Mouse (Mus musculus) heart, adult 2 months (tissue): ENCODE measurements at regions not wholly inside any gene's neighbourhood (a gene's known extent, or its start where the extent isn't known, plus 50 kb on each side); places are given as distances from the start of the nearest gene placed in this dataset.
A peak's percentile ranks its signal among the peaks of the same experiment; 100 is the strongest.

Experiments
- DNase-seq, 2 experiments: peaks; one replicate each; pipeline ENCODE4 v3.0.0; 2021
- H3K27ac ChIP-seq: fragments of 200-600 bp; 2 replicates; pipeline ENCODE4 v1.8.1; 2022
- H3K27me3 ChIP-seq: fragments of 200-500 bp; 2 replicates; pipeline ENCODE4 v1.6.1; 2012; ENCODE audit warnings: mild to moderate bottlenecking, low read length, inconsistent platforms, mixed read lengths; ENCODE audit not compliant: control insufficient read depth, insufficient read depth
- H3K36me3 ChIP-seq: fragments of 200-500 bp; 2 replicates; pipeline ENCODE4 v1.6.1; 2012; ENCODE audit warnings: low read length, inconsistent platforms; ENCODE audit not compliant: control insufficient read depth, insufficient read depth
- H3K4me1 ChIP-seq: fragments of 200-500 bp; 2 replicates; pipeline ENCODE4 v1.6.1; 2011; ENCODE audit warnings: low read length; ENCODE audit not compliant: control insufficient read depth, insufficient read depth
- H3K4me3 ChIP-seq: fragments of 200-600 bp; 2 replicates; pipeline ENCODE4 v1.8.1; 2022
- H3K79me2 ChIP-seq: fragments of 200-500 bp; replicated peaks from 2 replicates; pipeline ENCODE4 v1.6.1; 2012; ENCODE audit warnings: mild to moderate bottlenecking, inconsistent platforms, low read length, moderate library complexity, mixed read lengths; ENCODE audit not compliant: control insufficient read depth, insufficient read depth
- H3K9ac ChIP-seq: fragments of 200-500 bp; 2 replicates; pipeline ENCODE4 v1.6.1; 2012; ENCODE audit warnings: low read depth, mild to moderate bottlenecking, control low read depth, inconsistent platforms, low read length, mixed read lengths
- CTCF ChIP-seq: fragments of 200-600 bp; IDR thresholded peaks from 2 replicates; pipeline ENCODE4 v1.8.1; 2022; ENCODE audit warnings: antibody characterized with exemption, mild to moderate bottlenecking, moderate library complexity
- EP300 ChIP-seq: fragments of 200-500 bp; IDR thresholded peaks from 2 replicates; pipeline ENCODE4 v1.6.1; 2011; ENCODE audit warnings: low read depth, low read length, control low read depth; ENCODE audit not compliant: insufficient read depth
- POLR2A ChIP-seq: fragments of 200-500 bp; IDR thresholded peaks from 2 replicates; pipeline ENCODE4 v1.6.1; 2011; ENCODE audit warnings: mild to moderate bottlenecking, low read depth, low read length, control low read depth; ENCODE audit not compliant: insufficient read depth
- WGBS: fragments of 180-500 bp; shearing (Covaris S2); methylation state at CpG from one replicate; pipeline ENCODE4 v1.1.7; 2018; 5-methylcytosine and 5-hydroxymethylcytosine counted together
- intact Hi-C: fragments of 180-260 bp; cut with DNase I; formaldehyde crosslinking; loops from one replicate; pipeline ENCODE4 v1.15.1; 2025

DNA sequence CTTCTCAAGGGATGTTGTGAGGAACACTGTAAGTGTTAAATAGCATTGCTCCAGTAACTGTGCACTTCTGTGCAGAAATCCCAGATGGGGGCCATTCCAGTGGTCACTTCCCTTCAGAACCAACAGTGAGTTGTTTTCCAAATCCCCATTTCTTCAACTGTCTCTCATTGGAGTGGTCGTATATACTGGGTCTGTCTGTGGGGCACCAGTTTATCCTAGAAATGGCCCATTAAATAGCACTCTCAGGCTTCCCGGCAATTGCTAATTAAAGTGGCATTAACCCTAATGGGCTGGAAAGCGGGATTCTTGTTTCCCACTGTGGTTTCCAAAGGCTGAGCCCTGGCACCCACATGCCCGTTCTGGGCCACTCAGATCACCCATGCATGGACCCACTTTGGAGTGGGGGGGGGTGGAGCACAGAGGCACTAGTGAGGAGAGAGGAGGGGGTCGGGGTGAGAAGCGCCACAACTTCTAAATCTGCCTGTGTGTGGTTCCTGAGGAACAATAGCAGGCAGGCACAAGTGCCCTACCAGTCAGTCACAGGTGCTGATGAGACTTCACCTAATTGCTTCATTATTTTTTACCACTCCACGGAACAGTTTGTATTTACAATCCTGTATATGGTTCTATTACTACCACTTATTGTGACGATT is 78.1 kb downstream of the Fam204a start:
- H3K4me1 ChIP-seq: no peaks in the 10 kb centered on the region
- H3K9ac ChIP-seq: no peak overlapping the region
- intact Hi-C loops: loop anchor here (10.0 kb wide), 1 partner anchor 166 kb away; no protein-coding TSS in a partner anchor
- WGBS: 70% methylated on average over 8 of the region's 8 CpGs
- TF ChIP-seq POLR2A (no peak), CTCF (no peak), EP300 (no peak)
- H3K27ac ChIP-seq: no peak overlapping the region
- DNase-seq: no peak
- no peaks in the 10 kb centered on the region for H3K79me2 ChIP-seq
- H3K4me3 ChIP-seq: no peak overlapping the region
- H3K36me3 ChIP-seq: no peaks in the 10 kb centered on the region
- H3K27me3 ChIP-seq: no peaks in the 10 kb centered on the region; the same call in 1 of the 2 replicates

- Histone ChIP-seq H3K36me3 (no peaks in the 10 kb centered on the region), H3K79me2 (no peaks in the 10 kb centered on the region), H3K9ac (no peak overlapping the region), H3K4me1 (no peaks in the 10 kb centered on the region), H3K27me3 (no peaks in the 10 kb centered on the region; the same call in 1 of the 2 replicates), H3K27ac (no peak overlapping the region), H3K4me3 (no peak overlapping the region)
- intact Hi-C loops: loop anchor here (10.0 kb wide), 1 partner anchor 168 kb away; no protein-coding TSS in a partner anchor
- DNase-seq: no peak
- TF ChIP-seq POLR2A: no peak
- TF ChIP-seq EP300: no peak
- no peak for TF ChIP-seq CTCF
- 34% methylated on average over 10 of the region's 10 CpGs for WGBS
Measured at GRCm38 (mm10) chr19:60146451-60147190, 79.9 kb downstream of the Fam204a start.

DNA sequence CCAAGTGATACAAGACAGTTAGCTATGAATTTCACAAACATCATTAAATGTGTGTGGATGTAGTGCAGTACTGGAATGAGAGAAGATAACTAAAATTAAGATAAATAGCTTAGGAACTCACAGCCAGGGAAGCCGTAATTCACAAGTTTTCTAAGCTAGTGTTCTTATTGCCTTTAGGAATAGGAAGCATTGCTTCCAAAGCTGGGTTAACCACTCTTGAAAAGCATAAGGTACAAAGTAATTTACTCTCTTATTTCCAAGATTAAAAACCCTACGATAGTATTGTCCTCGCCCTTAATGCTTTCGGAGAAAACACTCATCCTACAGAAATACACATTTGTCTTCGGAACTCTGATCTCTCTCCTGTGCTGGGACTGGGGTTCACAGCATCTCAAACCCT is 81.3 kb downstream of the Fam204a start:
- DNase-seq: no peak

GRCm38 (mm10) chr19:60144336-60144989 is 82.0 kb downstream of the Fam204a start:
- WGBS: 4% methylated on average over 20 of the region's 20 CpGs
- H3K4me1 ChIP-seq: no peaks in the 10 kb centered on the region
- H3K27me3 ChIP-seq: no peaks in the 10 kb centered on the region; the same call in 1 of the 2 replicates
- no peak overlapping the region for H3K27ac ChIP-seq
- TF ChIP-seq EP300 (peak; percentile 75; the same call in 1 of the 2 replicates), CTCF (peak; percentile 98), POLR2A (no peak)
- no peak overlapping the region for H3K9ac ChIP-seq
- no peaks in the 10 kb centered on the region for H3K79me2 ChIP-seq
- intact Hi-C loops: loop anchor here (1.0 to 10.0 kb wide), 5 partner anchors 72 to 690 kb away; partner anchors contain the start of gene Rab11fip2
- peak; percentile 73 to 77 for DNase-seq
- no peak overlapping the region for H3K4me3 ChIP-seq
- no peaks in the 10 kb centered on the region for H3K36me3 ChIP-seq

More for the DNA sequence above, 81.3 kb downstream of the Fam204a start:
- Histone ChIP-seq H3K9ac (no peak overlapping the region), H3K4me1 (no peaks in the 10 kb centered on the region), H3K27ac (no peak overlapping the region), H3K4me3 (no peak overlapping the region), H3K36me3 (no peaks in the 10 kb centered on the region), H3K79me2 (no peaks in the 10 kb centered on the region), H3K27me3 (no peaks in the 10 kb centered on the region; the same call in 1 of the 2 replicates)
- 91% methylated on average over 5 of the region's 5 CpGs for WGBS
- intact Hi-C loops: loop anchor here (10.0 kb wide), 1 partner anchor 170 kb away; no protein-coding TSS in a partner anchor
- TF ChIP-seq CTCF (no peak), POLR2A (no peak), EP300 (no peak)

GRCm38 (mm10) chr19:60138881-60139280 is 87.6 kb downstream of the Fam204a start:
- no peaks in the 10 kb centered on the region for H3K79me2 ChIP-seq
- 55% methylated on average over 2 of the region's 2 CpGs for WGBS
- no peaks in the 10 kb centered on the region for H3K4me1 ChIP-seq
- intact Hi-C loops: no loop called here
- TF ChIP-seq CTCF: no peak
- TF ChIP-seq EP300: no peak
- no peak for TF ChIP-seq POLR2A
- no peak overlapping the region for H3K9ac ChIP-seq
- H3K36me3 ChIP-seq: no peaks in the 10 kb centered on the region
- DNase-seq: peak in 1 of 2 experiments; percentile 25
- H3K27me3 ChIP-seq: no peaks in the 10 kb centered on the region
- no peak overlapping the region for H3K4me3 ChIP-seq
- no peak overlapping the region for H3K27ac ChIP-seq

GRCm38 (mm10) chr19:60136491-60136890 is 90.0 kb downstream of the Fam204a start:
- Histone ChIP-seq H3K4me3 (no peak overlapping the region), H3K79me2 (no peaks in the 10 kb centered on the region), H3K27me3 (no peaks in the 10 kb centered on the region), H3K4me1 (no peaks in the 10 kb centered on the region), H3K36me3 (no peaks in the 10 kb centered on the region), H3K9ac (no peak overlapping the region), H3K27ac (no peak overlapping the region)
- no peak for DNase-seq
- intact Hi-C loops: no loop called here
- 77% methylated on average over 1 of the region's 1 CpGs for WGBS
- no peak for TF ChIP-seq EP300
- no peak for TF ChIP-seq POLR2A
- TF ChIP-seq CTCF: no peak
